Mouse (Mus musculus): Measurements from ENCODE around the gene Nr2c1.

GRCm38 (mm10) chr10:94147391-94147755 lies 450 bp upstream of the Nr2c1 start:
- TF ChIP-seq CTCF (IDR thresholded peaks at IDR 0.05; ENCODE audit: control insufficient read depth, insufficient read depth, insufficient replicate concordance, low read depth, low read length) (no peak), POLR2A (IDR thresholded peaks at IDR 0.05; ENCODE audit: control insufficient read depth, low read depth, low read length) (no peak)

All from testis, adult 2 months (tissue).